Mouse (Mus musculus) embryo, embryonic 9.5 days (tissue): Measurements from ENCODE around the gene Glud1.
"Not testable (repeated sequence)": the region's sequence is repeated elsewhere in the genome, so short reads cannot be mapped to it uniquely, and the experiment has no call there.

Experiments used
- DNase-seq: peaks from one replicate; pipeline ENCODE4 v3.0.0-alpha.2; 2017; ENCODE audit errors: extremely low spot score

Gene Glud1

DNA sequence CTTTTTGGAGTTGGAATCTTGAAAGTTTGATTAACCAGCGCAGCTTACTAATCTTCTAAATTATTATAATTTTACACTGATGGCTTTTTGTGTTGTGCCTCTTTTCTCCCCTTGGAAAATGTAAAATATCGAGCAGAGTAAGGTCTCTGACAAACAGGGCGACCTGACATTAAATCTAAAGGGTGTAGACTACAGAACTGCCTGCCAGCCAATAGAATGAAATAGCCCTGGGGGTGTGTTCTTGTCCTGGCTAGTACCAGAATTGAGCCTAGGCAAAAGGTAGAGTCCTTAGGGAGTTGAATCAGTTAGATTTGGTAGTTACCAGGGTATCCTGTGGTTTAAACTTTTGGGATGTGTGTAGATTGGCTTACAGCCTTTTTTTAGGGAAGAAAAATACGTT lies 1.2 kb downstream of the Glud1 start:
- peak; percentile 37 for DNase-seq

DNA sequence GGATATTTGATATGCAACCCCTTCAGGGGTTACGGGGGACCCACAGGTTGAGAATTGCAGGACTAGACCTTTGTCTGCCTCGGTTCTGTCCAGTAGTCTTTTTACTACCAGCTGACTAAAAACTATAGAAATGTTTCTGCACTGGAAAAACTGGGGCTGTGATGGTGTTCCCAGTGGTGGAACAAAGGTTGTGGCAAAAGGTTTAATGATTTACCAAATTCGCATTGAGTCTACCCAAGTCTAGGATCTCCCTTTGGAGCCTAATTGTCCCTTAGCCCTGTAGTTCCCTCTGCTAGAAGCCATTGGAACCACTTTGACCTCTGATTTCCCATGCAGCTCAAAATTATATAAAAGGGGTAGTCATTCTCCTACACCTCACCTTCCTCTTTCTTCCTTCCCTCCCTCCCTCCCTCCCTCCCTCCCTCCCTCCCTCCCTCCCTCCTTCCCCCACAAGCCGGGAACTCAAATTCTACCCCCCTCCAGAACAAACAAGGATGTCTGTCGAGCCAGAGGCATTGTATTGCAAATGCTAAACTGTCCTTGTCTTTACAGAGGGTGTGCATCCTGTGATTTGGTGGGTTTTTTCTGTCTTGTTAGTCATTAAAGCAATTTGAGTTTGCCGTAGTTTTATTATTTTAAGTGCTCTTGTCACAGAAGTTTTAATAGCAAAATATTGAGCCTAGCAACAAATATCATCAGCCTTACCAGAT lies 2.0 kb downstream of the Glud1 start:
- peak; percentile 14 for DNase-seq

DNA sequence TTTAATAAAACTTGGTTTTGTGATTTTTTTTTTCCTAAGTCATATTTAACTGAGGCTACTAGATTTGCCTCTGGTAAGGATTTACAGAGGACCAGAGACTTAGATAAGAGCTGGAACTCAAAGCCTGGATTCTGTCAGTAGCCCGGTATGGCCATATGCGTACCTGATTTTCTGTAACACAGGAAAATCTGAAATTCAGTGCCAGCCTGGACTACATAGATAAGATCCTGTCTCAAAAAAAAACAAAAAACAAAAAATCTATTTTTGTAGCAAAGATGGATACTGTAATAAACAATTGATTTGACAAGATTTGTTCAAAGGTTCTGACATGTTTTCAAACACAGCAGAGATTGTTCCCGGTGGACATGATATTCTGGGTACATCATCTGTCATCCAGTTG lies 3.1 kb downstream of the Glud1 start:
- DNase-seq = no peak

DNA sequence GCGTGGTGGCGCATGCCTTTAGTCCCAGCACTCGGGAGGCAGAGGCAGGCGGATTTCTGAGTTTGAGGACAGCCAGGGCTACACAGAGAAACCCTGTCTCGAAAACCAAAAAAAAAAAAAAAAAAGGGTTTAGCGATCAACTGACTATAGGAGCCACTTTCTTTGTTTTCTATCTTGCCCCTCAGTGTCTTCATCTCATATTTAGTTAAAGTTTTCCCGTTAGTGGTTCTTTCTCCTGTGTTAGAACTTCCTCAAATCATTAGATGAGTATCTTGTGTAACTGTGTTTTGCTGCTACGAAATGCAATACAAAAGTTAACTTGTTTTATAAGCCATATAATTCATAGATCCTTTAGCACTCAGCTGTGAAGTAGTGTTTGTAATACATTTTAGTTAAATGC lies 3.9 kb downstream of the Glud1 start:
- not testable (repeated sequence) for DNase-seq

DNA sequence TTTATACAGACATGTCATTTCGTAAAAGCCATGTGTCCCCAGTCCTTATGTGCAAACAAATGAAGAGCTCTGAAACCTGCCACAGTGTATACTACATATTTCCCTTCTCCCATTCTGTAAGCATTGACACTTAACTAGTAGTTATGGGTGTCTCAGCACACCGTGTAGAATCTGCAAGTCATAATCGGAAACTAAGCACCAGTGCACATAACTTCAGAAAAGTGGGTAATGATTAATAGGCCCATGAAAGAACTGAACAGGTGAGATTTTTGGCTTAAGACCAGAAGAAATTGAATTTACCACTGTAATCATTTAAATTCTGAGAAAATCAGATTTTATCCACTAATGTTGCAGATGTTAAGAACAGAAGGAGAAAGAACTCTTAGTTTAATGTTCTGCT lies 4.3 kb downstream of the Glud1 start:
- DNase-seq = no peak

DNA sequence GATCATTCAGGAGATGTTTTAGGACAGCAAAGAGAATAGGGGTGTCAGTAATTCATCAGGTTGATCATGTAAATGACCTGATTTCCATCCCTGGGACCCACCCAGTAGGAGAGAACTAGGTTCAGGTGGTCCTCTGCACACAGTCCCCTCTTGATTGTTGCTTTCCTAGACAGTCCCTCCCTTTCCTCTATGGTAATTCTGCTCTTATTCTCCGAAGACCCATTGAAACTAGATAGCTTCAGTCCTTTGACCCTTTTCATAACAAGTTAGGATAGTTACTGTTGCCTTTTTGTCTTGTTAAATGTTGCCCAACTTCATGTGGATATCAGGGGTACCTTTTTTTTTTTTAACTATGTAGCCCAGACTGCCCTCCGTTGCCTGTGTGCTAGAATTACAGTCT lies 5.8 kb downstream of the Glud1 start:
- no peak for DNase-seq

DNA sequence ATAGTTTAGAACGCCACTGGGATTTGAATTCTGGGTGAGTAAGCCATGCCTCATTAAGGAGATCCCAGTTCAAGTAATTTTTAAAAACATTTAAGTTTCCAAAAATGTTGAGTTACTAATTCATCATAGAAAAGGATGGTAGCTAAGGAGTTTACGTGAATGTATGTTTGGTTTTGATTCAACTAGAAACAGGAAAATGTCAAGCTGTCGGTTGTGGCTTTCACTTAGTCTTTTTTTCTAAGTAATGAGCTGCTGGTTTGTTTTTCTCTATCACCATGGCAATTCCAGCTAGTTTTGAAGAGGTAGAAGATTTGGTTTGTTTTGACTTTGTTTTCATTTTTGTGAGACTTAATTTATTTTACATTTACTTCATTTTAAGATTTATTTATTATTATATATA lies 6.9 kb downstream of the Glud1 start:
- no peak for DNase-seq

DNA sequence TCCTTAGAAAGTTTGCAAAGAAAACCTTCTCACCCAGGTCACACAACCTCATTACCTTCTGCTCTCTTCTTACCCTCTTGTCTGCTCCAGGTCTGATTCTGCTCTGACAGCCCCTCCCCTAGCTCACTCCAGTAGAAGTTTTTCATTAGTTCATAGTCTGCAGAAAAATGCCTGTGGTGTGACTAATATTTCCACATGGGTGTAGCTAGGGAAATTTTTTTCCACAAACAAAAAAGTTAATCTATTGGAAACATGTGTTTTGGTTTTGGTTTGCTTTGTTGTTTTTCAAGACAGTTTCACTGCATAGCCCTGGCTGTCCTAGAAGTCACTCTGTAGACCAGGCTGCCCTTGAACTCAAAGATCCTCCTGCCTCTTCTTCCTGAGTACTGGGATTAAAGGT lies 7.6 kb downstream of the Glud1 start:
- DNase-seq = no peak

DNA sequence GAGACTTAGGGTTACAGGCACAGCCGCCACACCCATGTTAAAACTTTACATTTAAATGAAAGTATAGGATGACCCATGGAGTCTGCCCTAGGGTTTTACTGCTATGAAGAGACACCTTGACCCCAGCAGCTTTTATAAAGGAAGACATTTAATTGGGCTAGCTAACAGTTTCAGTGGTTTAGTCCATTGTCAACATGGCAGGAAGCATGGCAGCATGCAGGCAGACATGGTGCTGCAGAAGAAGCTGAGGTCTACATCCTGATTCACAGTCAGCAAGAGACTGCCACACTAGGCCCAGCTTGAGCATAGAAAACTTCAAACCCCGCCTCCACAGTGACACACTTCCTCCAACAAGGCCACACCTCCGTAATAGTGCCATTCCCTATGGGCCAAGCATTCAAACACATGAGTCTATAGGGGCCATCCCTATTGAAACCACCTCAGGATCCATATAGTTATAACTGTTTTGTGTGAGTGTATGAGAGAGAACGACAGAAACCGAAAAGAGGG lies 13.1 kb downstream of the Glud1 start:
- no peak for DNase-seq

DNA sequence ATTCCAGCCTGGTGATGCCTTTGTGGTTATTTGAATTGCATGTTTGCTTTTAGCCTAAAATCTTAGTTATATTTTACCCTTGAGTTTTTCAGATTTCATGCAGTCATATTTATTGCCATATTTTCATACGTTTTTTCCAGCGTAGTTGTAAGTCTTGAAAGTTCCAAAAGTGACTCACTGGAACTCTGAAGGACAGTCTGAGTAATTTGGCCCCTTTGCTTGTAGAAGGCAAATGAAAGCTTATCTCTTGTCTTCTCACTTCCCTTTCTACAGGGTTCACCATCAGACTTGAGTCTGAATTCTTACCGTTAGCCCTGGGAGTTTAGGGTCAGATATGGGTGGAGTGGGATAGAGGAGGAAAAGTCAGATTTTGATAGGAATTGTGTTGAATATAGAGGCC lies 16.1 kb downstream of the Glud1 start:
- DNase-seq = no peak

DNA sequence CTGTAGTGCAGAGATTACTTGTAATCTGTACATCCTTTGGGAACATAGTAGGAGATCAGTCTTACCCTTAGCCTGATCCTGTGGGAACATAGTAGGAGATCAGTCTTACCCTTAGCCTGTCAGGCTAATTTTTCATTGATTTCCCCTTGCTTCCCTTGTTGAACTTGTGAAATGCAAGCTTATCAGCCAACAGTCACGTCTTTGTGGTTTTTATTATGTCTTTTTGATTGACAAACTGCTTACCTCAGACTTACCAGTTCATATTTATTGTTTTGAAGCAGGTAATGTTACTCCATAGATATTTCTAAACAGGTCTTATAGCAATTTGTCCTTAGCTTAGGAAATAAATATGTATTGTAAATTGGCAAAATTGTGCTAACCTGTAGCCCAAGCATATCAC lies 17.1 kb downstream of the Glud1 start:
- DNase-seq = no peak

DNA sequence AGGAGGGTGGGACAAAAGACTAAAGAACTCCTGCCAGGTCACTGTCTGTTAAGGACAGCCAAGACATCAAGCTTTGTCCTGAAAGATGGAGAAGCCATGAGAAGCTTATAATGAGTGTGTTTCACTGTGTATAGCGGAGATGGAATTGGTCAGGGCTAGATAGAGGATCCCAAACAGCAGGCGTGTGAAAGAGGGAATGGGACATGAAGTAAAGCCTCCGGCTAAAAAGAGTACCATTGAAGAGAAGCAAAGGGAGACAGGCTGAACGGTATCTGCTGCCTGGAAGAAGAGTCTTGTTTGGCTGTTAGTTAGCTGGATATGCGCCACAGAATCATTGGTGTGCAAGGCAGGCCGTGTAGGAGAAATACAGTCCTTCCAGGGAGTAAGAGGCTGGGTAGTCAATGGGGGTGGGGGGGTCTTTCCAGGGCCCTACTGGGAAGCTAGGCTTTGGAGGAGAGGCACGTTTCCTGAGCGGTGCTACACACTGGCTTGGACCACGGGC lies 20.2 kb downstream of the Glud1 start:
- no peak for DNase-seq

DNA sequence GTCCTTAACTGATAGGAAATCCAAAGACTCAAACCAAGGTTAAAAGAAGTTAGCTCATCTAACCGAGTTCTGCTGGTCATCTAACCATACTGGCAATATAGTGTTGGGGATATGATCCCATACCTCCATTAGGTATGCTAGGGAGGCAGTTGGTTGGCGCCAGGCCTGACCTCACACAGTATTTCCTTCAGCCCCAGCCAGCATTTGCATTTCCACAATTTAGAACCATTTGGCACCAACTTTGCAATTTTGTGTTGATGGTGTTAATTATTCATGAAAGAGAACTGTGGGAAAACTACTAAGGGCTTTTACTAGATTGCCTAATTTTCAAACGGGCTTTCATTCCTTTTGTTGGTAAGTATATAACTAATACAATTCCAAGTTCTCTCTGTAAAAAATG lies 21.4 kb downstream of the Glud1 start:
- DNase-seq = no peak

DNA sequence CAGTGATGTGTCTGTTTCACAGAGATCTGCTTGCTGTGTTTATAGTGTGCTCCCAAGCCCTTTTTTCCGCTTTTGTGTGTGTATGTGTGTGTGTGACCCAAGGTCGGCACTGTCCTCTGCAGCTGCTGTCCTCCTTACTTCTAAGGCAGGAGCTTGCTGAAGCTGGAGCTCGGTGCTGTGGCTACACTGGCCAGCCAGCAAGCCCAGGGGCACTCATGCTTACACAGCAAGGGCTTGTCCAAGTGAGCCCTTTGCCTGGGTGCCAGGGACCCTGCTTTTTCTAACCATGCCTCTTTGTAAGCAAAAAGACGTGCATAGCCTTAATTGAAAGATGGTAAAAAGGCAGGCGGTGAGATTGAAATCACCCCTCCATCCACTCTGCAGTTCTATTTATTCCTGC lies 21.9 kb downstream of the Glud1 start:
- DNase-seq = no peak

DNA sequence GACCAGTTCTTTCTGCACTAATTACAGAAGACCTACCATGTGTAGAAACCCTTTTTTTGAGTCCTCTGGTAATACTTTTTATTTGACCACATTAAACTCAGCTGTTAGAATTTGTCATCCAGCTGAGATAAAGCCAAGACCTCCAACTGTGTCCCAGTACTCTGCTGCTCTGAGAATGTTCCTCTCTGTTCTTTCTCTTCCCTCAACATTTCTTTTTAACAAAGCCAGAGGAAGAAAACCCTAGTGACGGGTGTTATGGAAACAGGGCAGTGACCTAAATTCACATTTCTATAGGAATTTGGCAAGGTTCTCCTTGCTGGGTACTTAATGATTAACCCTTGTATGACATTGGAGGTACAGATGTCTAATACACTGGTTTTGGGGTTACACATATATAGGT lies 28.9 kb downstream of the Glud1 start:
- DNase-seq = no peak

DNA sequence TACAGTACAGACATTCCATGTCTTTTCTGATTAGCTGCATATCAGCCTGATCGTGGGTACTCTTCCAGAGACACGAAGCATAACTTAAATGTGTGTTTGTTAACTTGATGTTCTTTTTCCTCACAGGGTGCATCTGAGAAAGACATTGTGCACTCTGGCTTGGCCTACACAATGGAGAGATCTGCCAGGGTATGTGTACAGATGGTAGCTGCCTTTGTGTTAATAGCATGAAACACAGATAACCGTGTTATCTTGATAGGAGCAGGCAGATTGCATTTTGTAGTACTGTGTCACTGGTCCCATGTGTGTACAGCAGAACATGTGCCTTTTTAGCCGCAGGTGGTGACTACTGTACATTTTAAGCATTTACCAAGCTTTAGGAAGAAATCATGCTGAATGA lies 31.5 kb downstream of the Glud1 start:
- no peak for DNase-seq

DNA sequence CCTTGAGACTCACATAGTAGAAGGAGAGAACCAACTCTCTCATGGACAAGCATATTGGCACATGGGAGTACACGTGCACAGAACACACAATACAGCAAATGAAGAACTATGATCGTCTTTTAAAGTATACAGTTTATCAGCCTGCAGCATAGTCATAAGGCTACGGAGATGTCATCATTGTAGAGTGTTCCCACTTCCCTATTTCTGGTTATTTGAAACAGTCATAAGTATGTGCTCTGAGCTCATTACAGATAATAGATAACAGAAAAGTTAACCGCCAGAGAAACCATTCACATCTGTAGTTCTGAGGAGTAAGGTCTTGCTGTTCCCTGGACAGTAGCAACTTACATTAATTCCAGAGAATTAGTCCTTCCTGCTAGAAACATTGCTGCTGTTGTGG lies 32.6 kb downstream of the Glud1 start:
- no peak for DNase-seq

DNA sequence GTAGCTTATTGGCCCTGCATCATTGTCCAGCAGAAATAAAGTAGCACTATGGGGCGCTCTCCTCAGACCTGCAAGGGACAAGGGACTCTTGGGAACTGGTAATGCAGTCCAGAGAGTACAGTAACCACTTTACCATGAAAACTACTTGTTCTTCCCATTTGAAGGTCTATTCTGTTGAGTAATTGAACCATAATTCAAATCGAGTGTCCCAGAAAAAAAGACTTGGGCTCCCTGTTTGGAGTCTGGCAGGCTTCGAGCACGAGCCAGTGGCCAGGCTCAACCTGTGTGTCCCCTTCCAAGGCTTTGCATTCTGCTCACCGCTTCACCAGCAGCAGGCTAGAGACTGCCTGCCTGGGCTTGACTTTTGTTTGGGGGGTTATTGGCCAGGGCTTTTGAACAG lies 33.8 kb downstream of the Glud1 start:
- no peak for DNase-seq

DNA sequence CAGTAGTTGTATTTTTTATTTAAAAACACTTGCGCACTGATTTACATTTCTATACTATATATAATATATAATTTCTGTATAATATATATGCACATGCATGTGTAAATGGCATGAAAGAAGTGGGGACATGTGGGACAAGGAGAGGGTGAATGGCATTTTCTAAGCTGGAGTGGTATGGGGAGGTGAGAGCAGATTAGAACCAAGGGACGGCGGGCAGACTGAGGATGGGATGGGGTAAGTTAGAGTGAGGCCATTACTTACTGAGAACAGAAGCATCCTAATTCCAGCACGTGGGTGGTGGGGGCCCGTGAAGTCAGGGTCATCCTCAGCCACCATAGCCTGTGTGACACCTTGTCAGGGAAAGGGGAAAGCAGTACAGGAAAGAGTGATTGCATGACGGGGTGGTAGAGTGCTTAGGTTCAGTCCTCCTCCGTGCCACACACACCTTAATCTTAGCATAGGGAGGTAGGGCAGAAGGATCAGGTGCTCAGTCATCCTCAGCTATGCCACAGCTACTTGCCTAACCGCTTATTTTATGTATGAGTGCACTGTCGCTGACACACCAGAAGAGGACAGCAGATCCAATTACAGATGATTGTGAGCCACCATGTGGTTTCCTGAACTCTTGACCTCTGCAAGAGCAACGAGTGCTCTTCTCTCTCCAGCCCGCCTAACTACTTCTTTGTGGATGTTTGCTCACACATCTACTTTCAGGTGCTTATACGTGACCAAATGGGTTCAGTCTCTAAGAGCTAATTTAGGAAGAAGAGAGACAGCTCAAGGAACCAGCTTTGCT lies 35.4 kb downstream of the Glud1 start:
- peak; percentile 24 for DNase-seq

DNA sequence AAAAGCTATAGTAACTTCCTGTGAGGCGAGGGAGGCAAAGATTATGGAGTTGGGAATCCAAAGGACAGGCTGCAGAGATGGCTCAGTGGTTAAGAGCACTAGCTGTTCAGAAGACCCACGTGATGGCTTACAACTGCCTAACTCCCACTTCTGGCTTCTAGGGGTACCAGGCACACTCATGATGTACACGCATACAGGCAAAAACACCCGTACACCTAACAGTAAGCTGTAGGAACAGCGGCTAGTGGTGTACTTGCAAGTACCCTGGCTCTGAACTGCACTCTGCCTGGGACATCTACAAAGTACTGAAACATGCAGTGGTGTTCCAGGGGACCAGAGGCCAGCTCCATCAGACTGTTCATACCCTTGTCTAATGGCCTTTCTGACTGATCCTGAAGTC lies 36.6 kb downstream of the Glud1 start:
- DNase-seq = no peak

DNA sequence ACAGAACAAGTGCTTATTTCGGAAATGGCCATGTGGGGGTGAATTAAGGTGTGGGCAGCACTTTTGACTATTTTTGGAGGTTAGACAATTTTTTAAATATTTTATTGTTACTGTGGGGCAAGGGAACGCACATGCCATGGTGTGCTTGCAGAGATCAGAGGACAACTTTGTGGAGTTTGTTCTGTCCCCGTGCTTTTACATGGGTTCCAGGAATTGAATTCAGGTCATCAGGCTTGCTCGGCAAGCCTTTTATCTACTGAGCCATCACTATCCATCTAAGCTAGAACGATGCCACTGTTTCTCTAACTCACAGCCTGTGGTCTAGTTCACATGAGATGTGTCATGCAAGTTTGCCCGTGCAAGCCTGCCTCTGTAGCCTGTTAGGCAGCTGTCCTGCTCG lies 37.8 kb downstream of the Glud1 start:
- no peak for DNase-seq

DNA sequence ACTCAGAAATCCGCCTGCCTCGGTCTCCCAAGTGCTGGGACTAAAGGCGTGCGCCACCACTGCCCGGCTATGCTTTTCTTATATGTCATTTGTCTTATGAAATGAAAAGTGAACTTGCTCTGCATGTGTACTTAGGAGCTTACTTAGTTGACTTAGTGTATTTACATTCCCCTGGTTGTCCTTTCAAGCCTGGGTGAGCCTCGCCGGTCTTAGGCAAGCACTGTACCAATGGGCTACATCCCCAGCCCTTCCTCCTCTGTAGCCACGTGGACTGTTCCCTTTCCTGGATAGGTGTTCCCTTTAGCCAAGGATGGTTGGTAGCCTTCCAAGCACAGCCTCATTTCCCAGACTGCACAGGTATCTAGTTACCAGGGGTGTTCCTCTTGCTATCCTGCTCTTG lies 38.5 kb downstream of the Glud1 start:
- no peak for DNase-seq

DNA sequence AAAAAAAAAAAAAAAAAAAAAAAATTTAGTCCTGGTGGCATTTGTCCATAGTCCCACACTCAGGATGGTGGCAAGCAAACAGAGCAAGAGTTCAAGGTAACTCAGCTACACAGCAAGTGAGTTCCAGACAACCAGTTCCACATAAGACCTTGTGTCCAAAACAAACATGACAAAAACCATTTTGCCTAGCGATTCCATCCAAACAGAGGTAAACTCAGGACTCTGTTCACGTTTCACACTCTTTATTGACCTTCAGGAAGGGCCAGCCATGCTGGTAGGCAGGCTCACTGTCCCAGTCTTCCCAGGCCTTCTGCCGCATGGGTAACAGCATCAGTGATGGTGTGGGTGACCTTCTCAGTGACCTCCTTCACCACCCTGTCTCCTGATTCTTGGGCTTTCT lies 41.1 kb downstream of the Glud1 start:
- DNase-seq = no peak
